Mouse (Mus musculus) liver, embryonic 16.5 days (tissue): ENCODE results near the gene Fam89a. TPM values are rescaled to one million over a fixed set of nuclear protein-coding genes. Genes with fewer than 3 reads are reported as not detected.

Experiments
- ATAC-seq: fragments of 200-750 bp; cut with Nextera tagmentation; 2 replicates; pipeline ENCODE4 v1.8.0; 2017; ENCODE audit warnings: low read depth, mild to moderate bottlenecking, moderate number of reproducible peaks, moderate library complexity
- H3K27ac ChIP-seq: fragments of 300-500 bp; sonication (generic); 2 replicates; pipeline ENCODE4 v1.5.1; 2014; ENCODE audit warnings: mild to moderate bottlenecking, low read length
- H3K27me3 ChIP-seq: fragments of 300-500 bp; sonication (generic); 2 replicates; pipeline ENCODE4 v1.6.1; 2014; ENCODE audit warnings: low read depth, low read length, mixed read lengths; ENCODE audit not compliant: control insufficient read depth, insufficient read depth
- H3K36me3 ChIP-seq: fragments of 300-500 bp; sonication (generic); 2 replicates; pipeline ENCODE4 v1.6.1; 2014; ENCODE audit warnings: mild to moderate bottlenecking; ENCODE audit not compliant: control insufficient read depth, insufficient read depth
- H3K4me1 ChIP-seq: fragments of 300-500 bp; sonication (generic); 2 replicates; pipeline ENCODE4 v1.6.1; 2014; ENCODE audit warnings: low read depth, low read length, mixed read lengths; ENCODE audit not compliant: control insufficient read depth
- H3K4me2 ChIP-seq: fragments of 300-500 bp; sonication (generic); 2 replicates; pipeline ENCODE4 v1.6.1; 2014; ENCODE audit warnings: low read depth, low read length, mixed read lengths
- H3K4me3 ChIP-seq: fragments of 300-500 bp; sonication (generic); 2 replicates; pipeline ENCODE4 v1.5.1; 2014; ENCODE audit warnings: low read depth, mild to moderate bottlenecking, low read length
- H3K9ac ChIP-seq: fragments of 300-500 bp; sonication (generic); 2 replicates; pipeline ENCODE4 v1.6.1; 2014; ENCODE audit warnings: low read depth, low read length
- H3K9me3 ChIP-seq: fragments of 300-500 bp; sonication (generic); replicated peaks from 2 replicates; pipeline ENCODE4 v1.6.1; 2016; ENCODE audit warnings: low read length; ENCODE audit not compliant: control insufficient read depth
- WGBS: fragments of 180-500 bp; shearing (Covaris S2); extraction: QIAGEN DNeasy Blood & Tissue Kit; methylation state at CpG from one replicate; pipeline ENCODE4 v1.1.7; 2014; ENCODE audit not compliant: insufficient replicate concordance; 5-methylcytosine and 5-hydroxymethylcytosine counted together
- polyA plus RNA-seq: library from polyadenylated mRNA; unstranded; fragments of >200 nt; fragmentation: Nextera tagmentation; extraction: Ambion mirVana; gene quantifications from 2 replicates; pipeline ENCODE4 v1.2.1, GENCODE M21; 2015

The Fam89a gene
- polyA plus RNA-seq, 1 experiment from 2014 or later = 2.3 TPM

- no peak for ATAC-seq
- Histone ChIP-seq H3K9ac (no peak overlapping the region), H3K36me3 (no peaks in the 10 kb centered on the region), H3K4me3 (no peak overlapping the region), H3K27me3 (peaks cover 2% of the 10 kb centered on the region; the same call in 1 of the 2 replicates), H3K4me2 (no peak overlapping the region), H3K9me3 (no peaks in the 10 kb centered on the region), H3K27ac (no peak overlapping the region), H3K4me1 (peaks cover 7% of the 10 kb centered on the region; the same call in 1 of the 2 replicates)
- 23% methylated on average over 3 of the region's 3 CpGs for WGBS
Measured at GRCm38 (mm10) chr8:124758544-124758943, 6.9 kb upstream of the Fam89a start.

- Histone ChIP-seq H3K4me3 (no peak overlapping the region), H3K9ac (no peak overlapping the region), H3K36me3 (no peaks in the 10 kb centered on the region), H3K27me3 (peaks cover 17% of the 10 kb centered on the region), H3K9me3 (no peaks in the 10 kb centered on the region), H3K27ac (no peak overlapping the region), H3K4me1 (peaks cover 21% of the 10 kb centered on the region), H3K4me2 (no peak overlapping the region)
- ATAC-seq = no peak
- WGBS = 64% methylated on average over 5 of the region's 5 CpGs
Measured at GRCm38 (mm10) chr8:124756601-124757000, 5.0 kb upstream of the Fam89a start.

- Histone ChIP-seq H3K27ac (no peak overlapping the region), H3K9me3 (no peaks in the 10 kb centered on the region), H3K4me2 (no peak overlapping the region), H3K4me3 (no peak overlapping the region), H3K4me1 (peaks cover 21% of the 10 kb centered on the region), H3K9ac (no peak overlapping the region), H3K27me3 (peaks cover 21% of the 10 kb centered on the region), H3K36me3 (no peaks in the 10 kb centered on the region)
- ATAC-seq = no peak
- WGBS = 37% methylated on average over 2 of the region's 2 CpGs
Measured at GRCm38 (mm10) chr8:124756153-124756552, 4.5 kb upstream of the Fam89a start.

GRCm38 (mm10) chr8:124755481-124755880 lies 3.8 kb upstream of the Fam89a start:
- Histone ChIP-seq H3K4me1 (peaks cover 21% of the 10 kb centered on the region), H3K9ac (no peak overlapping the region), H3K27ac (peak overlapping the region; percentile 39; the same call in 1 of the 2 replicates), H3K9me3 (no peaks in the 10 kb centered on the region), H3K36me3 (no peaks in the 10 kb centered on the region), H3K4me3 (no peak overlapping the region), H3K4me2 (no peak overlapping the region), H3K27me3 (peaks cover 28% of the 10 kb centered on the region)
- WGBS = 55% methylated on average over 8 of the region's 8 CpGs
- no peak for ATAC-seq

GRCm38 (mm10) chr8:124754792-124755190 lies 3.2 kb upstream of the Fam89a start:
- no peak for ATAC-seq
- Histone ChIP-seq H3K9me3 (no peaks in the 10 kb centered on the region), H3K9ac (no peak overlapping the region), H3K4me2 (no peak overlapping the region), H3K4me3 (no peak overlapping the region), H3K27me3 (peaks cover 34% of the 10 kb centered on the region), H3K4me1 (peaks cover 21% of the 10 kb centered on the region), H3K36me3 (no peaks in the 10 kb centered on the region), H3K27ac (peak overlapping the region; percentile 37)
- 35% methylated on average over 4 of the region's 4 CpGs for WGBS

- Histone ChIP-seq H3K27me3 (peaks cover 34% of the 10 kb centered on the region), H3K4me2 (no peak overlapping the region), H3K4me1 (peaks cover 21% of the 10 kb centered on the region), H3K9ac (no peak overlapping the region), H3K9me3 (no peaks in the 10 kb centered on the region), H3K4me3 (no peak overlapping the region), H3K36me3 (no peaks in the 10 kb centered on the region), H3K27ac (peak overlapping the region; percentile 75)
- ATAC-seq = peak; percentile 46
- 29% methylated on average over 11 of the region's 11 CpGs for WGBS
Measured at GRCm38 (mm10) chr8:124754101-124754791, 2.6 kb upstream of the Fam89a start.

- no peak overlapping the region for H3K4me2 ChIP-seq
- no peak overlapping the region for H3K9ac ChIP-seq
- H3K27ac ChIP-seq = no peak overlapping the region
- H3K36me3 ChIP-seq = no peaks in the 10 kb centered on the region
- H3K4me3 ChIP-seq = no peak overlapping the region
- H3K27me3 ChIP-seq = peaks cover 34% of the 10 kb centered on the region
- no peak for ATAC-seq
- H3K4me1 ChIP-seq = peaks cover 21% of the 10 kb centered on the region
- 31% methylated on average over 21 of the region's 21 CpGs for WGBS
- H3K9me3 ChIP-seq = no peaks in the 10 kb centered on the region
Measured at GRCm38 (mm10) chr8:124752325-124752862, 762 bp upstream of the Fam89a start.

GRCm38 (mm10) chr8:124751191-124751590 lies 441 bp downstream of the Fam89a start:
- Histone ChIP-seq H3K9me3 (no peaks in the 10 kb centered on the region), H3K27me3 (peaks cover 34% of the 10 kb centered on the region), H3K4me3 (peak overlapping the region; percentile 65), H3K9ac (peak overlapping the region; percentile 50; the same call in 1 of the 2 replicates), H3K36me3 (no peaks in the 10 kb centered on the region), H3K4me1 (peaks cover 28% of the 10 kb centered on the region), H3K27ac (no peak overlapping the region), H3K4me2 (peak overlapping the region; percentile 64)
- no peak for ATAC-seq
- 1% methylated on average over 31 of the region's 31 CpGs for WGBS

GRCm38 (mm10) chr8:124746661-124747060 lies 5.0 kb downstream of the Fam89a start:
- 54% methylated on average over 13 of the region's 13 CpGs for WGBS

More at GRCm38 (mm10) chr8:124746661-124747060, 5.0 kb downstream of the Fam89a start:
- Histone ChIP-seq H3K4me3 (no peak overlapping the region), H3K27ac (no peak overlapping the region), H3K4me1 (peaks cover 16% of the 10 kb centered on the region), H3K9me3 (no peaks in the 10 kb centered on the region), H3K9ac (no peak overlapping the region), H3K4me2 (no peak overlapping the region), H3K27me3 (peaks cover 18% of the 10 kb centered on the region), H3K36me3 (no peaks in the 10 kb centered on the region)
- ATAC-seq = peak; percentile 17; the same call in 1 of the 2 replicates
